Mouse (Mus musculus) liver, embryonic 16.5 days (tissue): ENCODE measurements around the gene Olfr288. TPM values are rescaled to one million over a fixed set of nuclear protein-coding genes. Genes with fewer than 3 reads are reported as not detected.

Experiments used
- ATAC-seq: fragments of 200-750 bp; cut with Nextera tagmentation; 2 replicates; pipeline ENCODE4 v1.8.0; 2017; ENCODE audit warnings: low read depth, mild to moderate bottlenecking, moderate number of reproducible peaks, moderate library complexity
- H3K27ac ChIP-seq: fragments of 300-500 bp; sonication (generic); 2 replicates; pipeline ENCODE4 v1.5.1; 2014; ENCODE audit warnings: mild to moderate bottlenecking, low read length
- H3K27me3 ChIP-seq: fragments of 300-500 bp; sonication (generic); 2 replicates; pipeline ENCODE4 v1.6.1; 2014; ENCODE audit warnings: low read depth, low read length, mixed read lengths; ENCODE audit not compliant: control insufficient read depth, insufficient read depth
- H3K36me3 ChIP-seq: fragments of 300-500 bp; sonication (generic); 2 replicates; pipeline ENCODE4 v1.6.1; 2014; ENCODE audit warnings: mild to moderate bottlenecking; ENCODE audit not compliant: control insufficient read depth, insufficient read depth
- H3K4me1 ChIP-seq: fragments of 300-500 bp; sonication (generic); 2 replicates; pipeline ENCODE4 v1.6.1; 2014; ENCODE audit warnings: low read depth, low read length, mixed read lengths; ENCODE audit not compliant: control insufficient read depth
- H3K4me2 ChIP-seq: fragments of 300-500 bp; sonication (generic); 2 replicates; pipeline ENCODE4 v1.6.1; 2014; ENCODE audit warnings: low read depth, low read length, mixed read lengths
- H3K4me3 ChIP-seq: fragments of 300-500 bp; sonication (generic); 2 replicates; pipeline ENCODE4 v1.5.1; 2014; ENCODE audit warnings: low read depth, mild to moderate bottlenecking, low read length
- H3K9ac ChIP-seq: fragments of 300-500 bp; sonication (generic); 2 replicates; pipeline ENCODE4 v1.6.1; 2014; ENCODE audit warnings: low read depth, low read length
- H3K9me3 ChIP-seq: fragments of 300-500 bp; sonication (generic); replicated peaks from 2 replicates; pipeline ENCODE4 v1.6.1; 2016; ENCODE audit warnings: low read length; ENCODE audit not compliant: control insufficient read depth
- WGBS: fragments of 180-500 bp; shearing (Covaris S2); extraction: QIAGEN DNeasy Blood & Tissue Kit; methylation state at CpG from one replicate; pipeline ENCODE4 v1.1.7; 2014; ENCODE audit not compliant: insufficient replicate concordance; 5-methylcytosine and 5-hydroxymethylcytosine counted together
- polyA plus RNA-seq: library from polyadenylated mRNA; unstranded; fragments of >200 nt; fragmentation: Nextera tagmentation; extraction: Ambion mirVana; gene quantifications from 2 replicates; pipeline ENCODE4 v1.2.1, GENCODE M21; 2015

The Olfr288 gene
- polyA plus RNA-seq, 1 experiment from 2014 or later, result not detected

DNA sequence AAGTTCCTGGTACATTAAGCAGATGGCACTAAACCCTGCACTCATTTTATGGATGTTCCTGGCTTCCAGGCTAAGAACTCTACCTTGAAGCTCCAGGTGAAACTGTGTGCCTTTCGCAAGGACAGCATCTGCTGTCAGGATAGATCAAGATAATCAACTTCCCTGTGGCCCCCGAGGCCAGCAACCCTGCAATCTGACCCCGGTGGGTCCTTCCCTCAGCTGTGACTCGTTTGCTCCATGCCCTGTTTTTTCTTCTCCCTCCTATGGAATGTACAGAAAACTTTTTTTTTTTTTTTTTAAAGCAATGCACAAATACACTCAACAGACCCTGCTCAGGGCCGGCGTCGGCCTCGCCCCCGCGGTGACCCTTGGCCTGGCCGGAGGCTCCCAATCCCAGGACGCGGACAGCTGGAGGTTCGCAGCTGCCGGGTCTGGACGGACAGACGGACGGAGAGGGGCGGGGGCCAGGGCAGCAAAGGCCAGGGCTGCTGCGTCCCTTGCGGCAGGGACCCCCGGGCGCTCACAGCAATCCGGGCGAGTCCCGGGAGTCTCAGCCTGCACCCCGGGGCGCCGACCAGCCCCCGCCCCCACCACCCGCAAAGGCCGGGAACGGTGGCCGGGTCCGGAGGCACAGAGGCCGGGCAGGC lies 50.4 kb downstream of the Olfr288 start:
- H3K36me3 ChIP-seq, result peaks cover 2% of the 10 kb centered on the region; the same call in 1 of the 2 replicates
- peak overlapping the region; percentile 81 for H3K27ac ChIP-seq
- H3K9me3 ChIP-seq, result no peaks in the 10 kb centered on the region
- H3K4me1 ChIP-seq, result peaks cover 11% of the 10 kb centered on the region
- H3K4me3 ChIP-seq, result peak overlapping the region; percentile 95
- H3K9ac ChIP-seq, result peak overlapping the region; percentile 95
- peak overlapping the region; percentile 91 for H3K4me2 ChIP-seq
- H3K27me3 ChIP-seq, result no peaks in the 10 kb centered on the region
- under 1% methylated on average over 31 of the region's 36 CpGs for WGBS
- peak; percentile 65 for ATAC-seq

DNA sequence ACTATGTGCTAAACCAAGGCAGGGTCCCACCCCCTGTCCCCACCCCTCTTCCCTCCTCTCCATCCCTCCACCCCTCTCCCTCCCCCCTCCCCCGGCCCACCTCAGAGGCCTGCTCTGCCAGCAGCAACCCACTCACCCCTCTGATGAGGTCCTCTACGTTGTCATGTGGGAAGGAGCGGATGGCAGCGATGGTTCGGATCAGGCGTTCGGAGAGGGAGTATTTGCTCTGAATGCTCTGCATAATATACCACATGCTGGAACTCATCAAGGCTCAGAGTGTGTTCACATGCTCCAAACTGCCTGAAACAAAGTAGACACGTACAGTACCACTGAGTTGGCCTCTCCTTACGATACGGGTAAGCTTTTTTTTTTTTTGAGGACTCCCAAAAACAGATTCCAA lies 52.8 kb downstream of the Olfr288 start:
- ATAC-seq, result no peak

DNA sequence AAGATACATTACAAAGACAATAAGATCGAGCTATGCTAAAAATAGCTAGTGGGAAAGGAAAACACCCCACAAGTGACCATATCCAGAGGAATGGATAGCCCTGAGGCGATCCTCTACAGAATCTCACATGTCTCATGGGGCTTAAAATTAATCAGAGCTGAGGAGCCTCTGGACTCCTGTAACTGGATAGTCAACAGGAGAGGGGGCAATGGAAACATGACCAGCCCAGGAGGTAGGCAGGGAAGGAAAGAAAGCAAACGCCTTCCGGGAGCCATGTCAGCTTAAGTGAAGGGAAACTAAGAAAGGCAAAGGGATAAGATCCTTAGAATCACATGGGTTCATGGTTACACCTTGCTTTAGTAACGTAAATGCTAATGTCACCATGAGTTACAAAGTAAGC lies 54.5 kb downstream of the Olfr288 start:
- H3K27me3 ChIP-seq, result no peaks in the 10 kb centered on the region
- H3K4me3 ChIP-seq, result no peak overlapping the region
- no peak overlapping the region for H3K4me2 ChIP-seq
- H3K9me3 ChIP-seq, result no peaks in the 10 kb centered on the region
- H3K36me3 ChIP-seq, result peaks cover 5% of the 10 kb centered on the region
- ATAC-seq, result no peak
- H3K27ac ChIP-seq, result no peak overlapping the region
- 81% methylated on average over 5 of the region's 5 CpGs for WGBS
- H3K9ac ChIP-seq, result no peak overlapping the region
- H3K4me1 ChIP-seq, result peaks cover 10% of the 10 kb centered on the region

More for the DNA sequence above, 52.8 kb downstream of the Olfr288 start:
- peaks cover 2% of the 10 kb centered on the region; the same call in 1 of the 2 replicates for H3K36me3 ChIP-seq
- WGBS, result 92% methylated on average over 10 of the region's 10 CpGs
- no peak overlapping the region for H3K27ac ChIP-seq
- H3K27me3 ChIP-seq, result no peaks in the 10 kb centered on the region
- no peak overlapping the region for H3K9ac ChIP-seq
- H3K4me2 ChIP-seq, result no peak overlapping the region
- H3K9me3 ChIP-seq, result no peaks in the 10 kb centered on the region
- no peak overlapping the region for H3K4me3 ChIP-seq
- H3K4me1 ChIP-seq, result peaks cover 11% of the 10 kb centered on the region

DNA sequence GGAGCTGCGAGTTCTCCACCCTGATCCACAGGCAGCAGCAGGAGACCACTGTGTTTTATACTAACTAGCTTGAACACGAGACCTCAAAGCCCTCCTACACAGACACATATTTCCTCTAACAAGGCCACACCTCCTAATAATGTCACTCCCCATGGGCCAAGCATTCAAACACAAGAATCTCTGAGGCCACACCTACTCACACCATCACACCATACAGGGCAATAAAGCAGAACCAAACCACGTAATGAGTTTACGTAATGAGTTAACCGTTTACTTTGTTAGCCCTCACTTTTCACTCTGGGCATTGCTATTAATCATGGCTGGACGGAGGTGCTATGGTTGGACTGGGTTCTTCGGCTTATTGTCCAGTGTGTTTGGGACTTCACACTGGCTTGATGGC lies 55.6 kb downstream of the Olfr288 start:
- ATAC-seq, result peak; percentile 41; the same call in 1 of the 2 replicates

DNA sequence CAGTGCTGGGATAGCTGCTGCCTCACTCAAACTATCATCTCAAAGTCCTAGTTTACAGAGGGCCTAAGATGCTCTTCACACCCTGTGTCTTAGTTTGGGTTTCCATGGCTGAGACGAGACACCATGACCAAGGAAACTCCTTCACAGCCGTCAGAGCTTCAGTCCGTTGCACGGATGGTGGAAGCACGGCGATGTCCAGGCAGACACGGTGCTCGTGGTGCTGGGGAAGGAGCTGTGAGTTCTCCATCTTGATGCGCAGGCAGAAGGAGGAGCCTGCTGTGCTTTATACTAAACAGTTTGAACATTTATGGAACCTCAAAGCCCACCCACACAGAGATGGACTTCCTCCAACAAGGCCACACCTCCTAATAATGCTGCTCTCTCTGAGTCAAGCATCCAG lies 58.5 kb downstream of the Olfr288 start:
- Histone ChIP-seq H3K9me3 (no peaks in the 10 kb centered on the region), H3K4me3 (no peak overlapping the region), H3K9ac (no peak overlapping the region), H3K4me1 (no peaks in the 10 kb centered on the region), H3K36me3 (peaks cover 8% of the 10 kb centered on the region), H3K4me2 (no peak overlapping the region), H3K27ac (no peak overlapping the region), H3K27me3 (no peaks in the 10 kb centered on the region)
- WGBS, result 83% methylated on average over 9 of the region's 9 CpGs
- no peak for ATAC-seq

More for the DNA sequence above, 55.6 kb downstream of the Olfr288 start:
- Histone ChIP-seq H3K36me3 (peaks cover 8% of the 10 kb centered on the region), H3K4me2 (no peak overlapping the region), H3K27ac (no peak overlapping the region), H3K27me3 (no peaks in the 10 kb centered on the region), H3K9me3 (no peaks in the 10 kb centered on the region), H3K4me1 (peaks cover 6% of the 10 kb centered on the region), H3K9ac (no peak overlapping the region), H3K4me3 (no peak overlapping the region)
- 62% methylated on average over 7 of the region's 7 CpGs for WGBS

Other genes with a start within 250 kb of the Olfr288 start
- 12.2 and 14.4 TPM in 2 replicates for gene Tmem106c, start 231.3 kb downstream of the Olfr288 start, polyA plus RNA-seq
- 0.09 and 0.12 TPM in 2 replicates for gene Col2a1, start 190.8 kb downstream of the Olfr288 start, polyA plus RNA-seq
- 21.1 and 22.7 TPM in 2 replicates for gene Pfkm, start 103.0 kb downstream of the Olfr288 start, polyA plus RNA-seq
- 12.5 and 12.9 TPM in 2 replicates for gene Senp1, start 101.8 kb downstream of the Olfr288 start, polyA plus RNA-seq
- 22.3 and 22.8 TPM in 2 replicates for gene Asb8, start 29.9 kb downstream of the Olfr288 start, polyA plus RNA-seq
- 0.07 TPM in 1 of 2 replicates, not detected in the other for gene Ccdc184, start 28.4 kb downstream of the Olfr288 start, polyA plus RNA-seq
- gene Gm44579, start 25.4 kb upstream of the Olfr288 start, polyA plus RNA-seq, result not detected in 2 replicates
- not detected in 2 replicates for gene Olfr287, start 25.5 kb upstream of the Olfr288 start, polyA plus RNA-seq
- gene Olfr286, start 38.9 kb upstream of the Olfr288 start, polyA plus RNA-seq, result not detected in 2 replicates
- gene H1fnt, start 61.8 kb upstream of the Olfr288 start, polyA plus RNA-seq, result not detected in 2 replicates
- 0.14 and 0.15 TPM in 2 replicates for gene Zfp641, start 100.6 kb upstream of the Olfr288 start, polyA plus RNA-seq
- gene Olfr285, start 121.8 kb upstream of the Olfr288 start, polyA plus RNA-seq, result not detected in 2 replicates
- gene Olfr284, start 145.4 kb upstream of the Olfr288 start, polyA plus RNA-seq, result not detected in 2 replicates
- not detected in 2 replicates for gene Olfr283, start 185.4 kb upstream of the Olfr288 start, polyA plus RNA-seq
- gene Olfr282, start 235.7 kb upstream of the Olfr288 start, polyA plus RNA-seq, result not detected in 2 replicates